Mouse (Mus musculus): ENCODE measurements around the gene Sema5a. TPM values are rescaled to one million over a fixed set of nuclear protein-coding genes. Genes with fewer than 3 reads are reported as not detected.

The Sema5a gene
- polyA plus RNA-seq, 1 experiment from 2014 or later = 37.9 TPM

GRCm38 (mm10) chr15:32311287-32311686 is 66.7 kb downstream of the Sema5a start:
- peaks cover 19% of the 10 kb centered on the region for H3K4me1 ChIP-seq
- WGBS = 50% methylated on average over 8 of the region's 8 CpGs
- H3K4me2 ChIP-seq = no peak overlapping the region
- ATAC-seq (ENCODE audit: insufficient number of reproducible peaks, insufficient read depth, low FRiP score, low TSS enrichment, low read depth) = no peak
- no peaks in the 10 kb centered on the region for H3K36me3 ChIP-seq
- no peak overlapping the region for H3K27ac ChIP-seq
- no peaks in the 10 kb centered on the region for H3K27me3 ChIP-seq
- no peak overlapping the region for H3K4me3 ChIP-seq
- H3K9ac ChIP-seq = no peak overlapping the region
- H3K9me3 ChIP-seq = no peaks in the 10 kb centered on the region

- H3K4me1 ChIP-seq = peaks cover 2% of the 10 kb centered on the region
- no peak overlapping the region for H3K27ac ChIP-seq
- H3K9me3 ChIP-seq = no peaks in the 10 kb centered on the region
- no peak overlapping the region for H3K4me2 ChIP-seq
- H3K4me3 ChIP-seq = no peak overlapping the region
- 78% methylated on average over 5 of the region's 5 CpGs for WGBS
- no peak overlapping the region for H3K9ac ChIP-seq
- H3K36me3 ChIP-seq = no peaks in the 10 kb centered on the region
- ATAC-seq (ENCODE audit: insufficient number of reproducible peaks, insufficient read depth, low FRiP score, low TSS enrichment, low read depth) = no peak
- no peaks in the 10 kb centered on the region for H3K27me3 ChIP-seq
Observed at GRCm38 (mm10) chr15:32317074-32317473, 72.5 kb downstream of the Sema5a start.

GRCm38 (mm10) chr15:32320739-32321138 is 76.1 kb downstream of the Sema5a start:
- no peaks in the 10 kb centered on the region for H3K9me3 ChIP-seq
- H3K4me3 ChIP-seq = no peak overlapping the region
- no peak overlapping the region for H3K4me2 ChIP-seq
- ATAC-seq (ENCODE audit: insufficient number of reproducible peaks, insufficient read depth, low FRiP score, low TSS enrichment, low read depth) = peak; percentile 82
- H3K9ac ChIP-seq = no peak overlapping the region
- H3K4me1 ChIP-seq = peaks cover 11% of the 10 kb centered on the region
- H3K36me3 ChIP-seq = no peaks in the 10 kb centered on the region
- H3K27me3 ChIP-seq = no peaks in the 10 kb centered on the region
- no peak overlapping the region for H3K27ac ChIP-seq
- WGBS = 78% methylated on average over 3 of the region's 3 CpGs

GRCm38 (mm10) chr15:32322455-32323220 is 78.0 kb downstream of the Sema5a start:
- no peaks in the 10 kb centered on the region for H3K27me3 ChIP-seq
- H3K27ac ChIP-seq = no peak overlapping the region
- peaks cover 11% of the 10 kb centered on the region for H3K4me1 ChIP-seq
- H3K9ac ChIP-seq = no peak overlapping the region
- no peaks in the 10 kb centered on the region for H3K36me3 ChIP-seq
- H3K4me3 ChIP-seq = no peak overlapping the region
- no peak overlapping the region for H3K4me2 ChIP-seq
- ATAC-seq (ENCODE audit: insufficient number of reproducible peaks, insufficient read depth, low FRiP score, low TSS enrichment, low read depth) = no peak
- 88% methylated on average over 5 of the region's 5 CpGs for WGBS
- no peaks in the 10 kb centered on the region for H3K9me3 ChIP-seq

- no peak overlapping the region for H3K9ac ChIP-seq
- no peak overlapping the region for H3K4me2 ChIP-seq
- H3K27ac ChIP-seq = no peak overlapping the region
- H3K4me3 ChIP-seq = no peak overlapping the region
- no peaks in the 10 kb centered on the region for H3K9me3 ChIP-seq
- H3K36me3 ChIP-seq = no peaks in the 10 kb centered on the region
- no peaks in the 10 kb centered on the region for H3K27me3 ChIP-seq
- 87% methylated on average over 4 of the region's 4 CpGs for WGBS
- peaks cover 11% of the 10 kb centered on the region for H3K4me1 ChIP-seq
- ATAC-seq (ENCODE audit: insufficient number of reproducible peaks, insufficient read depth, low FRiP score, low TSS enrichment, low read depth) = no peak
Observed at GRCm38 (mm10) chr15:32323224-32323623, 78.6 kb downstream of the Sema5a start.

- WGBS = 59% methylated on average over 7 of the region's 7 CpGs
- no peaks in the 10 kb centered on the region for H3K9me3 ChIP-seq
- H3K4me2 ChIP-seq = no peak overlapping the region
- ATAC-seq (ENCODE audit: insufficient number of reproducible peaks, insufficient read depth, low FRiP score, low TSS enrichment, low read depth) = no peak
- H3K36me3 ChIP-seq = no peaks in the 10 kb centered on the region
- H3K4me1 ChIP-seq = peaks cover 20% of the 10 kb centered on the region
- no peaks in the 10 kb centered on the region for H3K27me3 ChIP-seq
- no peak overlapping the region for H3K4me3 ChIP-seq
- no peak overlapping the region for H3K27ac ChIP-seq
- H3K9ac ChIP-seq = no peak overlapping the region
Observed at GRCm38 (mm10) chr15:32324105-32324504, 79.5 kb downstream of the Sema5a start.

- H3K4me1 ChIP-seq = peaks cover 36% of the 10 kb centered on the region
- no peaks in the 10 kb centered on the region for H3K36me3 ChIP-seq
- WGBS = 31% methylated on average over 4 of the region's 4 CpGs
- H3K27me3 ChIP-seq = no peaks in the 10 kb centered on the region
- no peak for ATAC-seq (ENCODE audit: insufficient number of reproducible peaks, insufficient read depth, low FRiP score, low TSS enrichment, low read depth)
- no peak overlapping the region for H3K9ac ChIP-seq
- peak overlapping the region; percentile 64; the same call in 1 of the 2 replicates for H3K27ac ChIP-seq
- H3K4me3 ChIP-seq = no peak overlapping the region
- H3K4me2 ChIP-seq = no peak overlapping the region
- no peaks in the 10 kb centered on the region for H3K9me3 ChIP-seq
Observed at GRCm38 (mm10) chr15:32328370-32329004, 83.9 kb downstream of the Sema5a start.

- Histone ChIP-seq H3K4me3 (no peak overlapping the region), H3K36me3 (no peaks in the 10 kb centered on the region), H3K9ac (no peak overlapping the region), H3K4me2 (peak overlapping the region; percentile 24; the same call in 1 of the 2 replicates), H3K27ac (peak overlapping the region; percentile 64), H3K9me3 (no peaks in the 10 kb centered on the region), H3K27me3 (no peaks in the 10 kb centered on the region), H3K4me1 (peaks cover 43% of the 10 kb centered on the region)
- 34% methylated on average over 10 of the region's 10 CpGs for WGBS
- ATAC-seq (ENCODE audit: insufficient number of reproducible peaks, insufficient read depth, low FRiP score, low TSS enrichment, low read depth) = no peak
Observed at GRCm38 (mm10) chr15:32329670-32330330, 85.2 kb downstream of the Sema5a start.

GRCm38 (mm10) chr15:32330427-32330826 is 85.8 kb downstream of the Sema5a start:
- Histone ChIP-seq H3K27ac (peak overlapping the region; percentile 14), H3K4me3 (no peak overlapping the region), H3K27me3 (no peaks in the 10 kb centered on the region), H3K9me3 (no peaks in the 10 kb centered on the region), H3K4me2 (peak overlapping the region; percentile 24; the same call in 1 of the 2 replicates), H3K36me3 (no peaks in the 10 kb centered on the region), H3K4me1 (peaks cover 43% of the 10 kb centered on the region), H3K9ac (no peak overlapping the region)
- ATAC-seq (ENCODE audit: insufficient number of reproducible peaks, insufficient read depth, low FRiP score, low TSS enrichment, low read depth) = no peak
- 26% methylated on average over 8 of the region's 8 CpGs for WGBS

GRCm38 (mm10) chr15:32331037-32331436 is 86.4 kb downstream of the Sema5a start:
- no peak for ATAC-seq (ENCODE audit: insufficient number of reproducible peaks, insufficient read depth, low FRiP score, low TSS enrichment, low read depth)
- Histone ChIP-seq H3K4me3 (no peak overlapping the region), H3K4me1 (peaks cover 43% of the 10 kb centered on the region), H3K9ac (no peak overlapping the region), H3K9me3 (no peaks in the 10 kb centered on the region), H3K36me3 (no peaks in the 10 kb centered on the region), H3K27ac (no peak overlapping the region), H3K27me3 (no peaks in the 10 kb centered on the region), H3K4me2 (no peak overlapping the region)
- 68% methylated on average over 2 of the region's 2 CpGs for WGBS

GRCm38 (mm10) chr15:32333456-32333855 is 88.8 kb downstream of the Sema5a start:
- Histone ChIP-seq H3K9me3 (no peaks in the 10 kb centered on the region), H3K4me3 (no peak overlapping the region), H3K27me3 (no peaks in the 10 kb centered on the region), H3K36me3 (no peaks in the 10 kb centered on the region), H3K4me2 (no peak overlapping the region), H3K27ac (no peak overlapping the region), H3K9ac (no peak overlapping the region), H3K4me1 (peaks cover 43% of the 10 kb centered on the region)
- 65% methylated on average over 2 of the region's 2 CpGs for WGBS
- no peak for ATAC-seq (ENCODE audit: insufficient number of reproducible peaks, insufficient read depth, low FRiP score, low TSS enrichment, low read depth)

All from embryonic facial prominence, embryonic 13.5 days (tissue).